Mouse (Mus musculus) ovary, adult 18-20 months (tissue): ENCODE measurements at regions not wholly inside any gene's neighbourhood (a gene's known extent, or its start where the extent isn't known, plus 50 kb on each side); places are given as distances from the start of the nearest gene placed in this dataset.

Source experiments
- DNase-seq: peaks from one replicate; pipeline ENCODE4 v3.0.0; 2022; ENCODE audit warnings: low spot score, mixed read lengths

- DNase-seq: no peak
These were observed 337.9 kb upstream of the Eif4g2 start for GRCm38 (mm10) chr7:111420698-111421097.

GRCm38 (mm10) chr7:111417735-111418134, 334.9 kb upstream of the Eif4g2 start:
- no peak for DNase-seq

- no peak for DNase-seq
These were observed 333.2 kb upstream of the Eif4g2 start for GRCm38 (mm10) chr7:111416061-111416460.

- no peak for DNase-seq
These were observed 330.9 kb upstream of the Eif4g2 start for GRCm38 (mm10) chr7:111413745-111414144.

- DNase-seq: no peak
These were observed 330.1 kb upstream of the Eif4g2 start for GRCm38 (mm10) chr7:111412957-111413356.

- DNase-seq: no peak
These were observed 328.6 kb upstream of the Eif4g2 start for GRCm38 (mm10) chr7:111411386-111411960.

- no peak for DNase-seq
These were observed 313.1 kb upstream of the Eif4g2 start for GRCm38 (mm10) chr7:111395972-111396371.

- no peak for DNase-seq
These were observed 312.3 kb upstream of the Eif4g2 start for GRCm38 (mm10) chr7:111395111-111395510.

- no peak for DNase-seq
These were observed 311.0 kb upstream of the Eif4g2 start for GRCm38 (mm10) chr7:111393846-111394245.

GRCm38 (mm10) chr7:111389690-111390089, 306.9 kb upstream of the Eif4g2 start:
- no peak for DNase-seq

GRCm38 (mm10) chr7:111374534-111374933, 291.7 kb upstream of the Eif4g2 start:
- no peak for DNase-seq

- no peak for DNase-seq
These were observed 290.7 kb upstream of the Eif4g2 start for GRCm38 (mm10) chr7:111373380-111374173.

GRCm38 (mm10) chr7:111370421-111370887, 287.6 kb upstream of the Eif4g2 start:
- DNase-seq: peak; percentile 34

GRCm38 (mm10) chr7:111368296-111369004, 285.6 kb upstream of the Eif4g2 start:
- no peak for DNase-seq

GRCm38 (mm10) chr7:111366951-111367653, 284.3 kb upstream of the Eif4g2 start:
- DNase-seq: no peak

- DNase-seq: no peak
These were observed 282.6 kb upstream of the Eif4g2 start for GRCm38 (mm10) chr7:111365384-111365783.

GRCm38 (mm10) chr7:111363206-111363605, 280.4 kb upstream of the Eif4g2 start:
- no peak for DNase-seq

- no peak for DNase-seq
These were observed 279.8 kb upstream of the Eif4g2 start for GRCm38 (mm10) chr7:111362646-111363045.

GRCm38 (mm10) chr7:111355088-111355656, 272.3 kb upstream of the Eif4g2 start:
- peak; percentile 13 for DNase-seq

GRCm38 (mm10) chr7:111354066-111354465, 271.2 kb upstream of the Eif4g2 start:
- no peak for DNase-seq

- no peak for DNase-seq
These were observed 269.3 kb upstream of the Eif4g2 start for GRCm38 (mm10) chr7:111352176-111352575.

GRCm38 (mm10) chr7:111345117-111345516, 262.3 kb upstream of the Eif4g2 start:
- no peak for DNase-seq
